15 mouse cellular contexts compared by ENCODE assay signal in the genomic region with DNA sequence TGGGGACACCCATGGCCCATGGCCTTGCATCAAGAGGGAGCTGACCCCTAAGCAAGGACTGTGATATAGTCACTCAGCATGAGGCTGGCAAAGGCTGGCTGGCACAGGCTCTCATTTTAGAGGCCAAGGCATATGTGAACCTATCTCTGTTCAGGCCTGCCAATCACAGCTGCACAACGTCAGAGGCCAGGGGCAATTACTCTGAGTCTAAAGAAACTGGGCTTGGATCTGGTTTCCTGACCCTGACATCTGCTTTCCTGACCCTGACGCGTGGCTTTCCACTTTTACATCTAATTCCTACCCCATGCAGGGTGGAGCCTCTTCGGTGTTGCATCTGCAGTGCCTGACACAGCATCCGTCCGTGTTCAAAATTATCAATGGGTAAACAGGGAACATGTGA.
DNase-seq lines count a peak whose midpoint lies in the region; ATAC-seq lines count a peak whose summit lies in the region.
"Had no signal": no experiment of that assay in that cellular context is flagged by ENCODE, and none has a peak within 500 bp of the region (broad histone marks: within the 10 kb centered on the region; RNA-seq: fewer than 3 reads in every experiment).

No protein-coding gene starts in this region.

- ATAC-seq in embryonic facial prominence, embryonic 12.5 days (ENCODE audit: insufficient number of reproducible peaks, insufficient read depth, low FRiP score, low TSS enrichment), result 0 out of 2 replicates have a peak, but pooled peaks have one; percentile 18
- ATAC-seq in activated CD4-positive, CD25-positive, alpha-beta regulatory T cell, adult 4 months, result no peak

- H3K4me1 ChIP-seq in embryonic facial prominence, embryonic 12.5 days, result no peaks in the 10 kb centered on the region
- H3K4me1 ChIP-seq: neural tube, embryonic 13.5 days had no signal

- H3K4me3 ChIP-seq in embryonic facial prominence, embryonic 12.5 days, result no peak overlapping the region
- H3K4me3 ChIP-seq: embryonic facial prominence, embryonic 13.5 days; neural tube, embryonic 13.5 days had no signal

- no peaks in the 10 kb centered on the region for H3K9me3 ChIP-seq in embryonic facial prominence, embryonic 12.5 days
- H3K9me3 ChIP-seq: embryonic facial prominence, embryonic 13.5 days; neural tube, embryonic 13.5 days had no signal

- H3K4me2 ChIP-seq in embryonic facial prominence, embryonic 12.5 days (replicated peaks), result no peak overlapping the region
- H3K4me2 ChIP-seq: embryonic facial prominence, embryonic 13.5 days; neural tube, embryonic 13.5 days had no signal

- 14% methylated on average over 6 of the region's 6 CpGs for WGBS in embryonic facial prominence, embryonic 12.5 days

- no peaks in the 10 kb centered on the region for H3K36me3 ChIP-seq in embryonic facial prominence, embryonic 12.5 days
- H3K36me3 ChIP-seq: embryonic facial prominence, embryonic 13.5 days; neural tube, embryonic 13.5 days had no signal

- H3K27me3 ChIP-seq in embryonic facial prominence, embryonic 12.5 days, result no peaks in the 10 kb centered on the region
- H3K27me3 ChIP-seq: embryonic facial prominence, embryonic 13.5 days; neural tube, embryonic 13.5 days had no signal

- H3K9ac ChIP-seq in embryonic facial prominence, embryonic 12.5 days, result no peak overlapping the region
- H3K9ac ChIP-seq: embryonic facial prominence, embryonic 13.5 days; neural tube, embryonic 13.5 days had no signal

- peak; percentile 55 to 59 for DNase-seq in cerebellum, postnatal 14 days
- DNase-seq in cerebellum, adult 9-11 months, result no peak
- peak; percentile 75 for DNase-seq in left cerebral cortex, postnatal 4 days
- no peak for DNase-seq in left cerebral cortex, adult 18-20 months (ENCODE audit: low spot score in 2 of 2)
- DNase-seq in mesoderm, embryonic 11.5 days (ENCODE audit: low read depth, low spot score), result peak; percentile 17
- DNase-seq in urinary bladder, postnatal 36 days (ENCODE audit: low spot score in 2 of 2), result no peak
- DNase-seq: adrenal gland, postnatal 10 days; heart, postnatal 36 days; kidney, adult 18-20 months; layer of hippocampus, adult 9-11 months; lung, adult 2 months had no signal

- intact Hi-C loops in left cerebral cortex, postnatal 4 days (cut with DNase I), result no loop called here

- H3K27ac ChIP-seq in embryonic facial prominence, embryonic 12.5 days, result no peak overlapping the region
- H3K27ac ChIP-seq: embryonic facial prominence, embryonic 13.5 days; neural tube, embryonic 13.5 days had no signal

Comparison
In these comparisons a context has a peak if more than half of its experiments do, and no peak if none do; other contexts are left out.
1. DNase-seq: peak in cerebellum, postnatal 14 days (2 of 2), left cerebral cortex, postnatal 4 days (single experiment) and mesoderm, embryonic 11.5 days (single experiment); none in cerebellum, adult 9-11 months (single experiment), left cerebral cortex, adult 18-20 months (0 of 2) and urinary bladder, postnatal 36 days (0 of 2).